Mouse (Mus musculus): ENCODE data around the gene 1700028P14Rik.
A peak's percentile ranks its signal among the peaks of the same experiment; 100 is the strongest.

Gene 1700028P14Rik

DNA sequence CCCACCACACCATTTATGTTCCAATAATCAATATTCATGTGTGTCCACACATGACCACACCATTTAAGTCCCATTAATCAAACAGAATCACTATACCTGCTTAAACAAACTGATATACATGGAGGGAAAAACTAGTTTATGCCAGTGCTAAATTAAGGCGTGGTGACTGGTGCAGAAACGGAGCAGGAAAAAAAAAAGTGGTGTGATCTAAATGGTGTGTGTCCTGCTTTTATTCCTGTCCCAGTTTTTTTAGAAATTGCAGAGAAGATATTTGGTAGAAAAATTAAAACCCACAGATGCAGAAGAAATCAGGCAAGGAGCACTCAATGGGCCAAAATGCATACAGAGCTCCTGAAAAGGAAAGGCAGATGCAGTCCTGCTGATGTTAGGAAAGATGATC is 44.7 kb downstream of the 1700028P14Rik start:
- DNase-seq (ENCODE audit: low read depth, low spot score) = no peak

DNA sequence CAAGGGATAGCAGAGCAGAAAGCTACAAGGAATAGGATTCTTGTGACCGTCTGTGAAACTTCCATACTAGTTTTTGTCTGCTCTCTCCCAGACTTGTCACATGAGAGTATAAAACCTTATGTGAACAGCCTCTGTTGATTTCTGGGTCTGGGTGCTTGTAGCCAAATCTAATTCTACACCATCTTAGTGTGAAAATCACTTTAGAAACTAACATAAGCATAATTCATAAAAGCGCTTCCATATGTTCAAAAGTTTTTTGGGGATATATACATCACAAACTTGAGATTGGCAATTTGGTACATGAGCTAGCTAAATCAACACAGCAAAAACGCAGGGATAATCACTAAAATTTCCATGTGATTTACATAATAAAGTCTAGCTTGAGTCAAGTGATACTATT is 57.7 kb downstream of the 1700028P14Rik start:
- peak; percentile 67 for DNase-seq (ENCODE audit: low read depth, low spot score)

DNA sequence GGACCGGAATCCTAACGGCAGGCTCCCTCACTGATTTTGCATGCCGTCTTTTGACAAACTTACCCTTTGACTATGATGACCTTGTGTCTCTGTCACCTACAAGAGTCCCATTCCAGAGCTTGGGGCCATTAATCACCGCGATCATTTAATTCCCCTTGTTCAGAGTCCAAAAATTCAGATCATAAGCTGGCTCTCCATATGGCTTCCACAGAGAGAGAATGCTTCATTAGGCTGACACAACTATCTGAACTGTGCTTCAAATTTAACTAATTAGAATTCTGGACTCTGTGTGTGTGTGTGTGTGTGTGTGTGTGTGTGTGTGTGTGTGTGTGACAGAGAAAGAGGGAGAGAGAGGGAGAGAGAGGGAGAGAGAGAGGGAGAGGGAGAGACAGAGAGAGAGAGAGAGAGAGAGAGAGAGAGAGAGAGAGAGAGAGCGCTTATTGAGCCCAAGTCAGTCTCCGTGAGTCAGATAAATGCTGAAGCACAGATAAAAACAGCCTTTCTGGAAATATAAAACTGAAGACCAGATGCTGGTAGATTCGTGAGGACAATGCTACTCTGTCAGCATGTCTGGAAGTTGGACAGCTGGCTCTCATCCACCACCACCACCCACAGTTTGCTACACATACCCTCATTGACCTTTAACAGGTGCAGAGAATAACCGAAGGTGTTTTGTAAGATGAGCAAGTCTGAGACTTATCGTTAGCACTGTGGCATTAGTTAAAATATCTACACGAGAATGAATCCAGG is 73.8 kb downstream of the 1700028P14Rik start:
- peak; percentile 54 for DNase-seq (ENCODE audit: low read depth, low spot score)

DNA sequence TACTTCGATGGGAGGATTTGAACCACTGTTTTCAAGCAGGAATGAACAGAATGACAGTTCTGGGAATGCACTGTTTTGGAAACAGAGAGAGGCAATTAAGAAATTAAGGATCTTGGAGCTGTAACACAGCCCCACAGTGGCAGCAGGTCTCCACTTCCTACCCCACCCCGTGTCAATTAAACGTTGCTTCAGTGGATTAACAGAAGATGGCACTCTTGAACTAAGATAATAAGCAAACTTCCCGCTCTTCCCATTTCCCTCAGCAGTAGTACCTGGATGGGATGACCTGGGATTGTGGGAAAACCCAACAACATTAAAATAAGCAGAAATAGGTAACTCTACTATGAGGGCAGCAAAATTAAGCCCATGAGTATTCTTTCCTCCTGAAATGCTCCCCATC is 75.9 kb downstream of the 1700028P14Rik start:
- no peak for DNase-seq (ENCODE audit: low read depth, low spot score)

DNA sequence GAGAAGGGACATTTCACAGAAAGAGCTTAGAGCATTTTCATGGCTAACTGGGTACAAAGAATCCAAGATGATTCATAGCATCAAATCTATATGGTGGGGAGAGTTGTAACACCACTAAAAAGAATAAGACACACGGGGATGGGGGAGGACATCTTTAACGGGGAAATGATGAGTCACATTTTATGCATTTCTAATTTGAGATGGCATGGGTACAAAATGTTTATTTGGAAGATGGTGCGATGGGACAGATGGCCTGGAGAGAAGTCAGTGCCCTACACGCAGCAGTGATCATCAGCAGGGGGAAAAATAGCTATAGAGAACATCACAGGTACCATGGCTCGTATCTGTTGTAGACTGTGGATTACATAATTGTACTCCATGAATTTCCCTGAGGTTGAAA is 88.9 kb downstream of the 1700028P14Rik start:
- peak; percentile 62 for DNase-seq (ENCODE audit: low read depth, low spot score)

DNA sequence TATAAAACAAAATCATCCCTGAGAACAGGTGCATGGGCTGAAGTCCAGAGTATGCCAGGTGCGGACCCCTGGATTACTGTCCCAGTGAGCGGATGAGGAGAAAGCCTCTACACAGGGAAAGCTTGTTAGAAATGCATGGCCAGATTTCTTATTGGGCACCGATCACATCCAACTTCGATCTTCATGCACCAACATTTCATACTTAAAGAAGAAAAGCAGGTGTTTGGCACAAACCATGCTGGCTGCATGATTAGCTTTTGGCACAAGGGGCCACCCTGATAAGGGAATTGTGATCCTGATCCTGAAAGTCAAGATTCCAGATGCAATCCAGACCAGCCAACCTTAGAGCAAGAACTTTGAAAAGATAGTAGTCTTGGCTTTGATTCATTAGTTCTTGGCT is 90.0 kb downstream of the 1700028P14Rik start:
- DNase-seq (ENCODE audit: low read depth, low spot score) = no peak

DNA sequence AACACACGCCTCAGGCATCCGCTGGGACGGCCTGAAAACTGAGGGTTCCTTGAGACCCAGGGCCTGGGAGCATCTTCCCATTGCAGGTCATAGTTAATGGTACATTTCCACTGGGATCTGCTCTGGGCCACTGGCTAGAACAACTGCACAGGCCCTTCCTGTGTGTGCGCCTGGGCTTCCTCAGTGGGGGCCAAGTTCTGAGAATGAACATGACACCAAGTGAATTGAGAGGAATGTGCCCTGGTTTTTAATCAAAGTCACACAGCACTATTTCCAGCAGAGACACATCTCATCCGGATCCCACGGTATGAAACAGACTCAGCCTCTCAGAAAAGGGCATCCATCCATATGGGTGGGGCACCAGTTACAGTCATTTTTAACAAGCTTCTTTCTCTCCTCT is 90.6 kb downstream of the 1700028P14Rik start:
- DNase-seq (ENCODE audit: low read depth, low spot score) = no peak

DNA sequence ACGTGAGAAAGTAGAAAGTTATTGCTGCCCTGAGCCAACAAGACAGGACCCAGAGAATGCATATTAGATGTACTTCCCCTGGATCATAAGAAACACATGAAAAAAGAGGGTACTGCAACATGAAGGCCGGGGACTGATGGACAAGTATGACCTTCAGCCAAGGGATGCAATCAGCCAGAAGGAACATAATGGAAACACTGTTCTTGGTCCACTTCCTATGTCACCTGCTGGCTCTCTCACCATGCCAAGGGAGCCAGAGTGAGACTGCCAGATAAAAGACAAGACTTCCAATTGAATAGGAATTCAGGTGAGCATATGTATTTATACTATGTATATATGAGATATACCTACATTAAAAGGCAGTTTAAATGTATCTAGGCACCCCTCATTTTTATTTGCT is 99.2 kb downstream of the 1700028P14Rik start:
- DNase-seq (ENCODE audit: low read depth, low spot score) = no peak

DNA sequence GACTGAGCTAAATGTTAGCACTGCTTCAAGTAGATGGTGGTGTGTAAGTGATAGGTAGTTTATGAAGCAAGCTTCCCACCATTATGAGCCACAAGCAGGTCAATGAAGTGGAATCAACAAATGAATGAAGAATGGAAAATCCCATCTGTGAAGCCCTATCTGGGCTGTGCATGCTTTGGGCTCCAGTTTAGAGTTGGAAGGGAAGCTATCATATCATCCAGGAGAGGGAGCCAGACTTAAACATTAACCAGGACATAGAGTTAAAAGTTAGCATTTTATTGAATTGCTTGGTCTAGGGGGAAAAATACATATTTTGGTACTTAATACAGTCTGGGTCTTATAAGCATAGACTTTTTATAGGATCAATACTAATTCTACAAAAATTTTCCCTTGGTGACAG is 107.0 kb downstream of the 1700028P14Rik start:
- no peak for DNase-seq (ENCODE audit: low read depth, low spot score)

DNA sequence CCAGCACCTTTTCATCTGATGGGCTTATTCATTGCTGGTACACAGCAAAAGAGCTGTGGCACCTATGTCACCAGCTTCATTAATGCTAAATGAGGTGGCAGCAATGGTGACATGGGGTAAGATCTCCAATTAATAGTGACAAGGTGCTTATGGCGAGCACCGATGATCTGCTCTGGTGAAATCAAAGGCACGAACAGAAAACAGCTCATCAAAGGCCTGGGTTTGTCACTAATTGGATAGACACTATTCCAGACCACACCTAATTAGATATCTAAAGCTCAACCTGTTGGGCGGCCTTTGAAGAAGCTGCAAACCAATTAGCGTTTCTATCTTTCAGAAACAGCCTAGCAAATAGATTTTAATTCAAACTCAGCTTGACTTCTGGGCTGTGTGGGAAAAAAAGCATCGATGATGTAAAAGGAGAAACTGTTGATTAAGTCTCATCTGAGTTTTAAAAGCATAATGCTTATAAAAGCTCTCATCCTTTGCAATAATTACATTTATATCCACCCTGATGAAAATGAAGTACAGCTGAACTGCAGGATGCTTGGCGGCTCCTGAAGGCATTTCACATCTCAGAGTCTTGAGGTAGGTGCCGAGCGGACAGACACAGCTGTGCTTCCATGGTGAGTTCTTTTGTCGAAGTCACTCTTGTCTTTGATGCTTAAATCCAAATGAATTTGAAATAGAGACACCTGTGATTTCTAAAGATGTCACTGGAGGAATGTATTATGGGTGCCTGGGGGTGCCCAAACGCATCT is 109.2 kb downstream of the 1700028P14Rik start:
- DNase-seq (ENCODE audit: low read depth, low spot score) = no peak

DNA sequence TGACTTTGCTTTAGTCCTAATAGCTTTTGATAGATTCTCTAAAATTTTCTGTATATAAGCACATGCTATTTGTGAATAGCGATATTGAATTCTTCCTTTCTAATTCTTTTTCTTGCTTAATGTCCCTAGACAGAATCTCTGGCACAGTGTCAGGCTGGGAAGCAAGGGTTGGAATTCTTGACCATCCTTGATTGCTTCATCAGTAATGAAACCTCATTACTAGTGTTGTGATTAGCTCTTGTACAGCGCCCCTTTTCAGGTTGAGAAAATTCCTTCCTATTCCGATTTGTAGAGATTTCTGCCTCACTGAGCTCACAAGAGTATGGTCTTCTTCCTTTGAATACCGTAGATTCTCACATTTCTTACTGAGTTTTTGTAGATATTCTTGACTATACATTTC is 109.9 kb downstream of the 1700028P14Rik start:
- no peak for DNase-seq (ENCODE audit: low read depth, low spot score)

DNA sequence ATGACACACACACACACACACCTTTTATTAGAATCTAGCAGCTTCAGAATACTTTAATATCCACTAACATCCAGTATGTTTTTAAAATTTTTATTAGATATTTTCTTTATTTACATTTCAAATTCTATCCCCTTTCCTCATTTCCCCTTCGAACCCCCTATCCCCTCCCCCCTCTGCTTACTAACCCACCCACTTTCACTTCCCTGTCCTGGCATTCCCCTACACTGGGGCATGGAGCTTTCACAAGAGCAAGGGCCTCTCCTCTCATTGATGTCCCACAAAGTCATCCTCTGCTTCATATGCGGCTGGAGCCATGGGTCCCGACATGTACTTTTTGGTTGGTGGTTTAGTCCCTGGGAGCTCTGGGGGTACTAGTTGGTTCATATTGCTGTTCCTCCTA is 116.9 kb downstream of the 1700028P14Rik start:
- no peak for DNase-seq (ENCODE audit: low read depth, low spot score)

DNA sequence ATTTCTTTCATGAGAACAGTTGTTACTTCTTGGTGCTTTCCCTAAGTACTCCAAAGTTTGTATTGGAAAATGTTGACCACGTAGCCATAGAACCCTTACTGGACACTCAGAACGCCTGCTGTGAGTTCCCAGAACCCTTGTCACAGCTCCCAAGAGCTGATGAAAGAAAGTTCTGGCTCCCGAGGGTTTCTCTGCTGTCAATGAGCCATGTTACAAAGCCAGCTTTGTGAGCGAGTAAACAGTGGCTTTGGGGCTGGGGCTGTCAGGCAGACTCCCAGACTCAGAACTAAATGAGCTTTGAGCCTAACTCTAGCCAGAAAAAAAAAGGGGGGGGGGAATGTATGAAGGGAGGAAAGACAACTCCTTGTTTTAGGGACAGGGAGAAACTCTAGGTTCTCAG is 120.7 kb downstream of the 1700028P14Rik start:
- no peak for DNase-seq (ENCODE audit: low read depth, low spot score)

DNA sequence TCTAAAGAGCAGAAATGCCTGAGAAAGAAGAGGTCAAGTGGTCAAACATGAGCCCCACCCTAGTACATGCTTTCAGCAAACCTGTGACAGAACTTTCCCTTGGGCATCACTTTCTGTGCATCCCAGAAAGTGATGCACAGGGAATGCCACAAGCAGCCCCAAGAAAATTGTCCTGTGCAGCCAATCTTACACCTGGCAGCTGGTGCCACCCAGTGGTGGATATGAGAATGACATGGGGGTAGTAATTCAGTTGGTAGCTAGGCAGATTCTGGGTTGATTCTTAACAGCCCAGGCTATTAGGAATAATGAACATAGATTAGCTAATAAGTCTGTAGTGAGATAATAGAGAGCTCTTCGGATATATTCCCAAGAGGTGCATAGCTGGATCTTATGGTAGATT is 128.9 kb downstream of the 1700028P14Rik start:
- no peak for DNase-seq (ENCODE audit: low read depth, low spot score)

DNA sequence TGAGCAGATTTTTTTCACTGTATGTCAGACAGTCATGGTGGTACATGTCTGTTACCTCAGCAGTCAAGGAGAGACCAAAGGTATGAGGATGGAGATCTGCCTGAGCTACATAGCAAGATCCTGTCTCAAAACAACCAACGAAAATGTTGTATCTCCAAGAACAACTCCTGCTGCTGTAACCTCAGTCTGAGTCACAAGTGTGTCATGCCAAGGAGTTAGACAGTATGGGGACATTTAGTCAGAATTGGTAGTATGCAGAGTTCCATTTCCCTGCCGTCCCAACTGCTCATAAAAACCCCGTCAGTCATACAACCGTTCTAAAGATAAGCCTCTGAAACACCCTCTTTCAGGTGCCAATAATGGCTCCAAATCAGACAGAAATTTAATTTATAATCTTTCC is 130.8 kb downstream of the 1700028P14Rik start:
- DNase-seq (ENCODE audit: low read depth, low spot score) = no peak

DNA sequence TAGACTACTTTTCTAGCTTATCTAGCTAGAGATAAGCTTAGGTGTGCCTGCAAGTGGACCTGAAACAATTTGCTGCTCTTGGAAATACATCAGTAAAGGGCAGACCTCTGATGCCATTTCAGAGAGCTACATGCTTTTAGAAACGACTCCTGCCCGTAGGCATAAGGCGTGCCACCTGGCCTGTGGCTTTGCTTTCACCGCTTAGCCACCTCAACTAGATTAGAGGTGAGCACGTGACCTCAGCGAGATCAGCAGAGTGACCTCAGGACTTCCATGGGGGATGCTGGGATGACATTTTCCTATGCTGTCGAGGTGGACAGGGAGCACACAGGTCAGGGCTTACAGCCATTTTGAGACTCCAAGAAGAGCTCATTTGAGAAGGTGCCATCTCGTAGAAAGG is 131.5 kb downstream of the 1700028P14Rik start:
- DNase-seq (ENCODE audit: low read depth, low spot score) = no peak

DNA sequence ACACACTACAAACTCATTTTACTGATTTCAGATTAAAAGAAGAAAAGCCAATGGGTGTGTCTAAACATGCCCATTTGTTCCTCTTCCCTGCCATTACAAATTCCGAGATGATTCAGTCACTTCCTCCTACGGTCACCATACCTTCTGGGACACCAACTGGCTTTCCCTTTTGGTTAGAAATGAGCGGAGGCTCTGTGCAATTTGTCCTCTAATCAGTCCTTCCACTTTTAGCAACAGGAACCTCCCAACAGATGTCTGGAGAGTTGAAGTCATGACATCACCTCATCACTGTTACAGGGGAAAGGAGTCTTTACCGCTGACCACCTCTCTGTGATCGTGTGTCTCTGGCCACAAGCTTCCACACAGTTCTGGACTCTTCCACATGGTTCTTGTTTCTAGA is 132.0 kb downstream of the 1700028P14Rik start:
- DNase-seq (ENCODE audit: low read depth, low spot score) = peak; percentile 85

DNA sequence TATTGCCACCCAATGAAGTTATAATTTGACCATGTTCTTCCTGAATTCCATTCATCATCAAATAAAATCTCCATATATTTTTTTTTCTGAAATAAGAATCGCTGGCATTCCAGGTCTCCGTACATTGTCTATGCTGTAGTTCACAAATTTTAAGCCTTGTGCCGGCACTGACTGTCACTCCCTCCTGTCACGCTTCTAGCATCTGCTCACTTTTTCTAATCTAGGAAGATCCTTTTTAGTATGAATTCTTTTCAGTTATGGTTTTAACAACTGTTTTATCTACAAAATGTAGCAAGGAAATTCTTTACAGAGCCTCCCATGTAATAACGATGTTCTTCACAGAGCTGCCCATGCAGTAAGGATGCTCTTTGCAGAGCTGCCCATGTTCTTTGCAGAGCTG is 134.1 kb downstream of the 1700028P14Rik start:
- DNase-seq (ENCODE audit: low read depth, low spot score) = peak; percentile 61

DNA sequence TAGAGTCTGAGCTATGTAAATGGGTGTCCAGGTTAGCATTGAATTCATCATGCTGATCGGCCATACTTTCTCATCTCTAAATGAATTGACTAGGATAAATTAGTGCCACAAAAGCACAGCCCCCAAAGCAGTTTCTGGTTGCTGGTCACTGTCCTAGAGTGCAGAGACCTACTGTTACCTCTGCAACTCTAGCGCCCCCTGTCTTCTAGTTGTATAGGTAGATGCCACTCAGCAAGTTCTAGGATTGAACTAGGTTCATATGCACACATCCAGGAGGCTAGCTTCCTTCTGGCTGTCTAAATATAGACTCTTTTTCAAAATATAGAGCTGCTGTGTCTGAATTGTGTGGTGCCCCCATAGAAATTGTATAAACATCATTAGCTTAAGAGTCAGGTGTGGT is 141.3 kb downstream of the 1700028P14Rik start:
- no peak for DNase-seq (ENCODE audit: low read depth, low spot score)

All from telencephalon, adult 2 months (tissue).